Mouse (Mus musculus) myocyte (in vitro differentiated cells): Measurements from ENCODE around the gene Kansl2.

Source experiments
- E2F4 ChIP-seq: IDR thresholded peaks from one replicate; pipeline ENCODE4 v1.6.1; 2011; ENCODE audit warnings: mild to moderate bottlenecking, control low read depth, moderate library complexity; ENCODE audit not compliant: insufficient read depth
- MAX ChIP-seq: IDR thresholded peaks from one replicate; pipeline ENCODE4 v1.6.1; 2011; ENCODE audit warnings: low read depth, mild to moderate bottlenecking, control low read depth
- MYOD1 ChIP-seq, 3 experiments: IDR thresholded peaks; one replicate each; pipeline ENCODE4 v1.6.1; 2011; ENCODE audit warnings: control low read depth in 2 of 3, low read depth in 2 of 3, mild to moderate bottlenecking in 2 of 3, moderate library complexity in 1 of 3; ENCODE audit not compliant: insufficient read length in 2 of 3, control insufficient read depth in 1 of 3
- MYOG ChIP-seq, 3 experiments: IDR thresholded peaks; one replicate each; pipeline ENCODE4 v1.6.1; 2011; ENCODE audit warnings: control low read depth in 2 of 3, low read depth in 2 of 3, mild to moderate bottlenecking in 2 of 3; ENCODE audit not compliant: insufficient read length in 2 of 3, control insufficient read depth in 1 of 3, insufficient read depth in 1 of 3
- POLR2A ChIP-seq: IDR thresholded peaks from one replicate; pipeline ENCODE4 v1.6.1; 2011; ENCODE audit warnings: low read depth, mild to moderate bottlenecking, control low read depth, moderate library complexity; ENCODE audit not compliant: insufficient read length
- POLR2AphosphoS2 ChIP-seq: IDR thresholded peaks from one replicate; pipeline ENCODE4 v1.6.1; 2011; ENCODE audit warnings: low read depth, control low read depth; ENCODE audit not compliant: insufficient read length
- TCF12 ChIP-seq: IDR thresholded peaks from one replicate; pipeline ENCODE4 v1.6.1; 2011; ENCODE audit warnings: mild to moderate bottlenecking, control low read depth; ENCODE audit not compliant: poor library complexity, insufficient read depth, severe bottlenecking
- TCF3 ChIP-seq: IDR thresholded peaks from one replicate; pipeline ENCODE4 v1.6.1; 2011; ENCODE audit warnings: low read depth, control low read depth; ENCODE audit not compliant: insufficient read length

DNA sequence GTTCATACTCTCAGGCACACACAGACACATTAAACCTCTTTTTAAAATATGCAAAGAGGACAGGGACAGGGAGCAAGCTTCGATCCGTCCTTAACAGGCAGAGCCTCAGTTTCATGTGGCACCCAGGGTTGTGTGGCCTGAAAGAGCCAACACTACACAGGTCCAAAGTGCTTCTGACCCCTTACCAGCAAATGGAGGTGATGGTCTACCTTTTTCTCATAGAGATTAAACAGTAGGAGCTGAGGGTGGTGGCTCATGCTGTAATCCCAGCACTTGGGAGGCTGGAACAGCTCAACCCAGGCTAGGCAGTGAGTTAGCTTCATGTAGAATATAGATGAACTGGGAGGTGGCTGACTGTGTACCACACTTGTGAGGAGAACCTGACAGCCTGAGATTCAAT, 45.2 kb upstream of the Kansl2 start:
- TF ChIP-seq POLR2A (no peak), MAX (no peak), MYOD1 (IDR thresholded peaks at IDR 0.05; ENCODE audit: control insufficient read depth in 1 of 3, insufficient read length in 2 of 3, low read depth in 2 of 3) (no peak), POLR2AphosphoS2 (no peak), TCF3 (no peak), E2F4 (no peak), TCF12 (no peak), MYOG (IDR thresholded peaks at IDR 0.05; ENCODE audit: control insufficient read depth in 1 of 3, insufficient read depth in 1 of 3, insufficient read length in 2 of 3, low read depth in 2 of 3) (no peak)
